Mouse (Mus musculus) cerebellum, adult 2 months (tissue): ENCODE measurements around the gene E030030I06Rik.

Source experiments
- CTCF ChIP-seq: fragments of 200-500 bp; IDR thresholded peaks from 2 replicates; pipeline ENCODE4 v1.5.1; 2011; ENCODE audit warnings: low read depth, mild to moderate bottlenecking, control low read depth, low read length, moderate library complexity, borderline replicate concordance; ENCODE audit not compliant: insufficient read depth
- POLR2A ChIP-seq: fragments of 200-500 bp; IDR thresholded peaks from 2 replicates; pipeline ENCODE4 v1.6.1; 2011; ENCODE audit warnings: low read length, control low read depth, borderline replicate concordance; ENCODE audit not compliant: insufficient read depth

GRCm38 (mm10) chr10:22159131-22159561 lies 10.1 kb upstream of the E030030I06Rik start:
- TF ChIP-seq CTCF (no peak), POLR2A (no peak)
